Mouse (Mus musculus) lung, adult 2 months (tissue): ENCODE measurements around the gene Rorc.

Experiments
- CTCF ChIP-seq: fragments of 200-500 bp; IDR thresholded peaks from 2 replicates; pipeline ENCODE4 v1.5.1; 2011; ENCODE audit warnings: mild to moderate bottlenecking, low read length, control low read depth; ENCODE audit not compliant: insufficient read depth
- POLR2A ChIP-seq: fragments of 200-500 bp; IDR thresholded peaks from 2 replicates; pipeline ENCODE4 v1.6.1; 2011; ENCODE audit warnings: low read depth, mild to moderate bottlenecking, control low read depth, low read length, borderline replicate concordance; ENCODE audit errors: extremely low read depth

- TF ChIP-seq CTCF (no peak), POLR2A (no peak)
Measured at GRCm38 (mm10) chr3:94430980-94431379, 58.4 kb downstream of the Rorc start.
